Comparison of ENCODE assay signal across 8 mouse cellular contexts in genomic region chr2:178413081-178413480, GRCm38 (mm10). TPM values are rescaled to one million over a fixed set of nuclear protein-coding genes. Genes with fewer than 3 reads are reported as not detected.
A peak's percentile ranks its signal among the peaks of the same experiment; 100 is the strongest.
DNase-seq lines count a peak whose midpoint lies in the region; ATAC-seq and TF ChIP-seq lines count a peak whose summit lies in the region.
"Had no signal": no experiment of that assay in that cellular context is flagged by ENCODE, and none has a peak within 500 bp of the region (broad histone marks: within the 10 kb centered on the region; RNA-seq: fewer than 3 reads in every experiment).

No protein-coding gene starts in this region.

- H3K4me2 ChIP-seq in lung, postnatal 0 days (replicated peaks; ENCODE audit: low read depth, low read length) = peak overlapping the region; percentile 95
- peak overlapping the region; percentile 99 for H3K4me2 ChIP-seq in forebrain, embryonic 16.5 days (ENCODE audit: low read length)
- peak overlapping the region; percentile 98 for H3K4me2 ChIP-seq in limb, embryonic 12.5 days
- peak overlapping the region; percentile 99 for H3K4me2 ChIP-seq in stomach, embryonic 15.5 days

- WGBS in lung, postnatal 0 days = 51% methylated on average over 13 of the region's 13 CpGs
- 62% methylated on average over 13 of the region's 13 CpGs for WGBS in forebrain, embryonic 16.5 days
- 57% methylated on average over 13 of the region's 13 CpGs for WGBS in limb, embryonic 12.5 days
- WGBS in stomach, embryonic 15.5 days = 57% methylated on average over 13 of the region's 13 CpGs

- H3K27ac ChIP-seq in lung, postnatal 0 days (ENCODE audit: low read length) = no peak overlapping the region
- H3K27ac ChIP-seq in forebrain, embryonic 16.5 days (ENCODE audit: low read length) = no peak overlapping the region
- H3K27ac ChIP-seq in limb, embryonic 12.5 days = no peak overlapping the region
- H3K27ac ChIP-seq in stomach, embryonic 15.5 days = no peak overlapping the region

- no peak for DNase-seq in lung, postnatal 0 days (ENCODE audit: low spot score)
- no peak for DNase-seq in lung, postnatal 25 days (ENCODE audit: low spot score)
- no peak for DNase-seq in layer of hippocampus, adult 8-10 months (ENCODE audit: low spot score in 2 of 2)

- TF ChIP-seq CTCF in lung, postnatal 0 days (IDR thresholded peaks at IDR 0.05) = no peak

- 0 out of 2 replicates have a peak, but pooled peaks cover 2% of the 10 kb centered on the region for H3K27me3 ChIP-seq in lung, postnatal 0 days (replicated peaks; ENCODE audit: insufficient read depth, low read length)
- H3K27me3 ChIP-seq in forebrain, embryonic 16.5 days (replicated peaks; ENCODE audit: control insufficient read depth, insufficient read depth, low read length) = peaks cover 6% of the 10 kb centered on the region
- H3K27me3 ChIP-seq in limb, embryonic 12.5 days = peaks cover 39% of the 10 kb centered on the region
- no peaks in the 10 kb centered on the region; the same call in 1 of the 2 replicates for H3K27me3 ChIP-seq in stomach, embryonic 15.5 days (replicated peaks)

- no peak overlapping the region for H3K9ac ChIP-seq in lung, postnatal 0 days (replicated peaks; ENCODE audit: low read depth)
- H3K9ac ChIP-seq in forebrain, embryonic 16.5 days (replicated peaks; ENCODE audit: low read depth, low read length) = peak overlapping the region; percentile 67; the same call in 1 of the 2 replicates
- no peak overlapping the region for H3K9ac ChIP-seq in limb, embryonic 12.5 days (replicated peaks)
- H3K9ac ChIP-seq in stomach, embryonic 15.5 days = no peak overlapping the region

- H3K9me3 ChIP-seq in lung, postnatal 0 days (ENCODE audit: low read length) = no peaks in the 10 kb centered on the region
- no peaks in the 10 kb centered on the region for H3K9me3 ChIP-seq in forebrain, embryonic 16.5 days (ENCODE audit: control insufficient read depth, low read length)
- no peaks in the 10 kb centered on the region for H3K9me3 ChIP-seq in limb, embryonic 12.5 days
- no peaks in the 10 kb centered on the region for H3K9me3 ChIP-seq in stomach, embryonic 15.5 days

- no peak for ATAC-seq in lung, postnatal 0 days
- ATAC-seq in forebrain, embryonic 16.5 days = no peak
- ATAC-seq in limb, embryonic 12.5 days (ENCODE audit: insufficient number of reproducible peaks, insufficient read depth, low FRiP score, low TSS enrichment, low read depth) = no peak
- ATAC-seq in stomach, embryonic 15.5 days (ENCODE audit: insufficient read depth, low FRiP score, low read depth) = no peak
- ATAC-seq in megakaryocyte-erythroid progenitor cell, adult 5-6 weeks (replicated peaks; ENCODE audit: low FRiP score, low TSS enrichment, poor library complexity, severe bottlenecking) = no peak

- no peak for TF ChIP-seq EP300 in lung, postnatal 0 days (IDR thresholded peaks at IDR 0.05)

- H3K36me3 ChIP-seq in lung, postnatal 0 days (ENCODE audit: insufficient read depth, low read length) = no peaks in the 10 kb centered on the region
- no peaks in the 10 kb centered on the region for H3K36me3 ChIP-seq in forebrain, embryonic 16.5 days (ENCODE audit: control insufficient read depth, insufficient read depth)
- peaks cover 3% of the 10 kb centered on the region; the same call in 1 of the 2 replicates for H3K36me3 ChIP-seq in limb, embryonic 12.5 days
- H3K36me3 ChIP-seq in stomach, embryonic 15.5 days = no peaks in the 10 kb centered on the region

- peaks cover 7% of the 10 kb centered on the region for H3K4me1 ChIP-seq in lung, postnatal 0 days (ENCODE audit: insufficient read depth, low read depth, low read length)
- peaks cover 16% of the 10 kb centered on the region for H3K4me1 ChIP-seq in forebrain, embryonic 16.5 days (replicated peaks; ENCODE audit: control insufficient read depth, insufficient read depth, low read length)
- H3K4me1 ChIP-seq in limb, embryonic 12.5 days (replicated peaks) = peaks cover 27% of the 10 kb centered on the region
- peaks cover 17% of the 10 kb centered on the region for H3K4me1 ChIP-seq in stomach, embryonic 15.5 days

- H3K4me3 ChIP-seq in lung, postnatal 0 days (ENCODE audit: low read depth, low read length) = peak overlapping the region; percentile 67
- peak overlapping the region; percentile 77 for H3K4me3 ChIP-seq in forebrain, embryonic 16.5 days (replicated peaks; ENCODE audit: low read length)
- peak overlapping the region; percentile 74 for H3K4me3 ChIP-seq in limb, embryonic 12.5 days (replicated peaks)
- peak overlapping the region; percentile 57 for H3K4me3 ChIP-seq in stomach, embryonic 15.5 days (replicated peaks)

RNA-seq across cellular contexts. Expression of gene Ppp1r3d, which starts 1.2 kb away (rescaled TPM):
- 3.5 and 4.2 TPM in 2 replicates for polyA plus RNA-seq in lung, postnatal 0 days (2015; fragmentation: Nextera tagmentation; extraction: Ambion mirVana)
- polyA plus RNA-seq in forebrain, embryonic 16.5 days (2015; fragmentation: Nextera tagmentation; extraction: Ambion mirVana) = 1.9 and 2.4 TPM in 2 replicates
- polyA plus RNA-seq in limb, embryonic 12.5 days (2016; fragmentation: Nextera tagmentation; extraction: Ambion mirVana) = 3.5 and 3.9 TPM in 2 replicates
- 4.9 and 5.6 TPM in 2 replicates for polyA plus RNA-seq in stomach, embryonic 15.5 days (2015; fragmentation: Nextera tagmentation; extraction: Ambion mirVana)
- 1 to 10 TPM; 4.5 to 6.0 (median 5.2) TPM for total RNA-seq in layer of hippocampus, adult 8-10 months (2022)
- total RNA-seq in megakaryocyte-erythroid progenitor cell, adult 5-6 weeks (2014; fragmentation: Nextera tagmentation) = 0.49 TPM in 1 of 2 replicates, not detected in the other
- 0.14 and 1.8 TPM in 2 replicates for total RNA-seq in megakaryocyte-erythroid progenitor cell, adult 5-6 weeks (2017)

RNA-seq across cellular contexts. Expression of gene Fam217b, which starts 1.2 kb away (rescaled TPM):
- polyA plus RNA-seq in lung, postnatal 0 days (2015; fragmentation: Nextera tagmentation; extraction: Ambion mirVana) = 3.5 and 4.2 TPM in 2 replicates
- 6.2 and 6.4 TPM in 2 replicates for polyA plus RNA-seq in forebrain, embryonic 16.5 days (2015; fragmentation: Nextera tagmentation; extraction: Ambion mirVana)
- 4.3 and 4.6 TPM in 2 replicates for polyA plus RNA-seq in limb, embryonic 12.5 days (2016; fragmentation: Nextera tagmentation; extraction: Ambion mirVana)
- polyA plus RNA-seq in stomach, embryonic 15.5 days (2015; fragmentation: Nextera tagmentation; extraction: Ambion mirVana) = 4.6 and 4.8 TPM in 2 replicates
- 10 to 100 TPM; 45.5 to 54.6 (median 47.5) TPM for total RNA-seq in layer of hippocampus, adult 8-10 months (2022)
- total RNA-seq in megakaryocyte-erythroid progenitor cell, adult 5-6 weeks (2014; fragmentation: Nextera tagmentation) = 0.35 and 0.40 TPM in 2 replicates
- total RNA-seq in megakaryocyte-erythroid progenitor cell, adult 5-6 weeks (2017) = 0.91 and 1.6 TPM in 2 replicates

RNA-seq across cellular contexts. Expression of gene Sycp2, which starts 5.6 kb away (rescaled TPM):
- 0.10 and 0.15 TPM in 2 replicates for polyA plus RNA-seq in lung, postnatal 0 days (2015; fragmentation: Nextera tagmentation; extraction: Ambion mirVana)
- 0.19 and 0.46 TPM in 2 replicates for polyA plus RNA-seq in forebrain, embryonic 16.5 days (2015; fragmentation: Nextera tagmentation; extraction: Ambion mirVana)
- polyA plus RNA-seq in limb, embryonic 12.5 days (2016; fragmentation: Nextera tagmentation; extraction: Ambion mirVana) = 0.05 and 0.08 TPM in 2 replicates
- polyA plus RNA-seq in stomach, embryonic 15.5 days (2015; fragmentation: Nextera tagmentation; extraction: Ambion mirVana) = 0.05 and 0.27 TPM in 2 replicates
- total RNA-seq in layer of hippocampus, adult 8-10 months (2022) = 1 to 10 TPM in 3 of 4 experiments, under 1 TPM in 1; 0.55 to 1.8 (median 1.3) TPM
- total RNA-seq in megakaryocyte-erythroid progenitor cell, adult 5-6 weeks (2014; fragmentation: Nextera tagmentation) = not detected in 2 replicates
- total RNA-seq in megakaryocyte-erythroid progenitor cell, adult 5-6 weeks (2017) = not detected in 2 replicates
- total RNA-seq: liver, adult 2 months had no signal
- polyA plus RNA-seq: liver, adult 2 months had no signal

RNA-seq across cellular contexts. Expression of gene Cdh26, which starts 17.2 kb away (rescaled TPM):
- 0.13 and 0.19 TPM in 2 replicates for polyA plus RNA-seq in lung, postnatal 0 days (2015; fragmentation: Nextera tagmentation; extraction: Ambion mirVana)
- polyA plus RNA-seq in forebrain, embryonic 16.5 days (2015; fragmentation: Nextera tagmentation; extraction: Ambion mirVana) = 0.16 and 0.18 TPM in 2 replicates
- 0.21 and 0.46 TPM in 2 replicates for polyA plus RNA-seq in limb, embryonic 12.5 days (2016; fragmentation: Nextera tagmentation; extraction: Ambion mirVana)
- 0.26 and 0.45 TPM in 2 replicates for polyA plus RNA-seq in stomach, embryonic 15.5 days (2015; fragmentation: Nextera tagmentation; extraction: Ambion mirVana)
- total RNA-seq in layer of hippocampus, adult 8-10 months (2022) = under 1 TPM; 0.14 to 0.47 (median 0.24) TPM
- total RNA-seq in megakaryocyte-erythroid progenitor cell, adult 5-6 weeks (2014; fragmentation: Nextera tagmentation) = not detected in 2 replicates
- not detected in 2 replicates for total RNA-seq in megakaryocyte-erythroid progenitor cell, adult 5-6 weeks (2017)
- total RNA-seq: liver, adult 2 months had no signal
- polyA plus RNA-seq: liver, adult 2 months had no signal
